Mouse (Mus musculus) midbrain, embryonic 12.5 days (tissue): ENCODE data around the gene Gm20532. TPM values are rescaled to one million over a fixed set of nuclear protein-coding genes. Genes with fewer than 3 reads are reported as not detected.

Experiments
- ATAC-seq: fragments of 200-750 bp; cut with Nextera tagmentation; 2 replicates; pipeline ENCODE4 v1.8.0; 2017; ENCODE audit warnings: low read depth, moderate TSS enrichment, moderate library complexity; ENCODE audit not compliant: low FRiP score
- H3K27ac ChIP-seq: fragments of 300-500 bp; sonication (generic); replicated peaks from 2 replicates; pipeline ENCODE4 v1.5.1; 2016; ENCODE audit warnings: mild to moderate bottlenecking
- H3K27me3 ChIP-seq: fragments of 300-500 bp; sonication (generic); 2 replicates; pipeline ENCODE4 v1.6.1; 2016; ENCODE audit warnings: mild to moderate bottlenecking
- H3K36me3 ChIP-seq: fragments of 300-500 bp; sonication (generic); 2 replicates; pipeline ENCODE4 v1.6.1; 2016
- H3K4me1 ChIP-seq: fragments of 300-500 bp; sonication (generic); 2 replicates; pipeline ENCODE4 v1.6.1; 2016
- H3K4me2 ChIP-seq: fragments of 300-500 bp; sonication (generic); replicated peaks from 2 replicates; pipeline ENCODE4 v1.6.1; 2016; ENCODE audit warnings: mild to moderate bottlenecking, moderate library complexity
- H3K4me3 ChIP-seq: fragments of 300-500 bp; sonication (generic); 2 replicates; pipeline ENCODE4 v1.5.1; 2016; ENCODE audit warnings: mild to moderate bottlenecking
- H3K9ac ChIP-seq: fragments of 300-500 bp; sonication (generic); replicated peaks from 2 replicates; pipeline ENCODE4 v1.6.1; 2016; ENCODE audit warnings: mild to moderate bottlenecking, moderate library complexity
- H3K9me3 ChIP-seq: fragments of 300-500 bp; sonication (generic); 2 replicates; pipeline ENCODE4 v1.6.1; 2016; ENCODE audit warnings: mild to moderate bottlenecking
- WGBS: fragments of 180-500 bp; shearing (Covaris S2); methylation state at CpG from one replicate; pipeline ENCODE4 v1.1.7; 2016; 5-methylcytosine and 5-hydroxymethylcytosine counted together
- polyA plus RNA-seq: library from polyadenylated mRNA; unstranded; fragments of >200 nt; fragmentation: Nextera tagmentation; extraction: Ambion mirVana; gene quantifications from 2 replicates; pipeline ENCODE4 v1.2.1, GENCODE M21; 2016

Gm20532 gene
- polyA plus RNA-seq, 1 experiment from 2014 or later: not detected

DNA sequence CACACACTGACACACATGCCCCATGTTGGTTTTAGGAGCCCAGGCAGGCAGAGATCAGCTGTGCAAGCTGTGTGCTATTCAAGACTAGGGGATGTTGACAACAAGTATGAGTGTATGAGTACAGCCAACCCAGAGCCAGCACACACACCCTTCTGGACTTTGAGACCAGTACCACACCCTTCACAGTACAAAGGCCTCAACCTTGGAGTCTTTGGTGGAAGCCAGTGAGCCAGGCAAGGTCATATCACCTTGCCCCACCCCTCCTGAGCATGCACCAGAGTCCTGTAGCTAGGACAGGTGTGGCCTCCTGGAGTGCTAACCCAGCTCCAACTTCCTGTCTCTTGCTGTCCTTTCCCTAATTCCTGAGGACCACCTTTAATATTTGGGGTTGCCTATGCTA lies 24.6 kb downstream of the Gm20532 start:
- Histone ChIP-seq H3K4me1 (no peaks in the 10 kb centered on the region), H3K27ac (no peak overlapping the region), H3K9ac (no peak overlapping the region), H3K27me3 (peaks cover 21% of the 10 kb centered on the region), H3K4me2 (no peak overlapping the region), H3K4me3 (no peak overlapping the region), H3K36me3 (no peaks in the 10 kb centered on the region), H3K9me3 (no peaks in the 10 kb centered on the region)
- no peak for ATAC-seq

DNA sequence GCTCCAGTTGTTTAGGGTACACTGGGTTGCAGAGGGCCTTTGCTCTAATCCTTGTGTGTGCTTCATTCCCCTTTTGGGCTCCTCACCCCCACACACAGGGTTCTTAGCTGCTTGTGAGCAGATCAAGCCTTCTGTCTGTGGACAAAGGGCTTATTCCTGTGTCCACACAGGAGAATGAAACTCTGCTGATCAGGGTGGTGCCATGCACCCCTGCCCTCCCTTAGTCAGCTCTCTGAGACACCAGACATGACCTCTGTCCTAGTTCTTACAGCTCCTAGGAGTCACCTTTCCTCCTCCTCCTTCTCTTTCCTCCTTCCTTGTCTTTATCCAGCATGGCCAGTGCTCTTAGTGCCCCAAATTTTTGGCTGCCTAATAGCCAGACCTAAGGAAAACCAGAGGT lies 25.5 kb downstream of the Gm20532 start:
- Histone ChIP-seq H3K9ac (no peak overlapping the region), H3K36me3 (no peaks in the 10 kb centered on the region), H3K9me3 (no peaks in the 10 kb centered on the region), H3K4me3 (no peak overlapping the region), H3K27me3 (peaks cover 16% of the 10 kb centered on the region; the same call in 1 of the 2 replicates), H3K4me2 (no peak overlapping the region), H3K27ac (no peak overlapping the region), H3K4me1 (no peaks in the 10 kb centered on the region)
- ATAC-seq: no peak

GRCm38 (mm10) chr2:26614903-26615302 lies 28.5 kb downstream of the Gm20532 start:
- 86% methylated on average over 5 of the region's 5 CpGs for WGBS
- Histone ChIP-seq H3K27ac (no peak overlapping the region), H3K4me3 (no peak overlapping the region), H3K9me3 (no peaks in the 10 kb centered on the region), H3K36me3 (no peaks in the 10 kb centered on the region), H3K9ac (no peak overlapping the region), H3K27me3 (0 out of 2 replicates have a peak, but pooled peaks cover 4% of the 10 kb centered on the region), H3K4me1 (no peaks in the 10 kb centered on the region), H3K4me2 (no peak overlapping the region)
- no peak for ATAC-seq

DNA sequence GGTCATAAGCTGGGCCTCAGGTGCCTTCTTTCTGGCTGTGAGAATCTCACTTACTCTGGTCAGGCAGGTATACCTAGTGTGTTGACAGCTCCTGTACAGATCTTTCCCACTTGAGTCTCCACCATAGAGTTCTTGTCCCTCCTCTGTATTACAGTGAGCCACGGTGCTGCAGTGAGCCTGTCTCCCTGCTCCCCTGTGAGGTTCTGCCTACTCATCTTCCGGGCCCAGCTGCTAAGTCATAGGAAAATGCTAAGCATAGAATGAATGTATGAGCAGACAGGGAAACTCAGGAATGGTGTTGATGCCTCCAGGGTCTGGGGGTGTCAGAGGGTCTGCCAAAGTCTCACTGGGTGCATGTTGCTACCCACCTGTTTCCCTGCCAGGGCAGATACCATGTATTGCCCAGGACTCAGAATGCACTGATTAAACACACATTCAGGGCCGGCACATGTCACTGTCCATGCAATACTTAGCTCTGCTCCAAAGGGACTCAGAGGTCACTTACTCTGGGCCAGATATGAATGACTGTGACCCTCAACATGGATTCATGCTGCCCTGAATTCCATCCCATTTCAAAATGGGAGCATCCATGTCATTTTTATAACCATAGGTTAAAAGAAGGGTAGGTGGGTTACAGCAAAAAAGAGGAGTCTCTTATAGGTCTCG lies 29.2 kb downstream of the Gm20532 start:
- H3K9me3 ChIP-seq: no peaks in the 10 kb centered on the region
- no peaks in the 10 kb centered on the region for H3K4me1 ChIP-seq
- no peak overlapping the region for H3K4me2 ChIP-seq
- H3K4me3 ChIP-seq: no peak overlapping the region
- ATAC-seq: no peak
- H3K27ac ChIP-seq: no peak overlapping the region
- no peaks in the 10 kb centered on the region for H3K36me3 ChIP-seq
- no peak overlapping the region for H3K9ac ChIP-seq
- WGBS: 86% methylated on average over 4 of the region's 4 CpGs
- H3K27me3 ChIP-seq: 0 out of 2 replicates have a peak, but pooled peaks cover 4% of the 10 kb centered on the region

DNA sequence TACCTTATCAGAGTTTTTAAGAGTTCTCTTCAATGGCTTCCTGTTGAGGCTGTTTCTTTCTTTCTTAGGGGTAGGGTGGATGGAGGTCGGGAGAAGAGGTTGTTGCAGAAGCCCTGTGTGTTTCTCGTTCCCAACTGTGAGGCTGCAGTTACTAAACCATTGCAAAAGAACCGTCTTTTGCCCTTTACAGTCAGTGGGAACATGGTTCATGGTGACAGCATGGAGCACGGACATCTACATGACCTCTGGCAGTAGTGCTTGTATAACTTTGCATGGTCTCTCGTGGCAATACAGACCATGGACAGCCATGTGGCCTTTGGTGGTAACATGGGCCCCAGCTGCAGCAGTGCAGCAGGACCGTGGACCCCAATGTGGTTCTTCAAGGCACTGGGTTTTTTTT lies 30.9 kb downstream of the Gm20532 start:
- ATAC-seq: no peak
- Histone ChIP-seq H3K9ac (no peak overlapping the region), H3K27me3 (0 out of 2 replicates have a peak, but pooled peaks cover 4% of the 10 kb centered on the region), H3K4me2 (no peak overlapping the region), H3K27ac (no peak overlapping the region), H3K9me3 (no peaks in the 10 kb centered on the region), H3K4me3 (no peak overlapping the region), H3K36me3 (no peaks in the 10 kb centered on the region), H3K4me1 (no peaks in the 10 kb centered on the region)
- WGBS: 83% methylated on average over 6 of the region's 6 CpGs

DNA sequence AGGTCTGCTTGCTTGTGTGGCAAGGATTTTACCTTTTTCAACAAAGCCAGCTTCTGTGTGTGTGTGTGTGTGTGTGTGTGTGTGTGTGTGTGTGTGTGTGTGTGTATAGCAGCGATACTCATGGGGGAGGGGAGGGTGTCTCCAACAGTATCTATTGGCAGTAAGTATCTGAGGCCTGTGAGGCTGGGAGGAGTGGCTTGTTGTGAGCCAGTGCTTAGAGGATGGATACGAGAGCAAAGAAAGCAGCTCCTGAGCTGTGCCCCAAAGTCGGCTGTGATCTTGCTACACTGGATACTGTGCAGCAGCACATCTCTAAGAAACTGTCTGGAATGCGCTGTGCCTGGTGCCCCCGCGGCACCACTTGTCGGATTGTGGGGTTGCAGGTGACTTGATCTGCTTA lies 31.5 kb downstream of the Gm20532 start:
- ATAC-seq: no peak
- Histone ChIP-seq H3K4me1 (no peaks in the 10 kb centered on the region), H3K4me3 (no peak overlapping the region), H3K4me2 (no peak overlapping the region), H3K27me3 (0 out of 2 replicates have a peak, but pooled peaks cover 4% of the 10 kb centered on the region), H3K27ac (no peak overlapping the region), H3K9ac (no peak overlapping the region), H3K36me3 (no peaks in the 10 kb centered on the region), H3K9me3 (no peaks in the 10 kb centered on the region)
- WGBS: 60% methylated on average over 7 of the region's 7 CpGs

GRCm38 (mm10) chr2:26621246-26621645 lies 34.8 kb downstream of the Gm20532 start:
- Histone ChIP-seq H3K27ac (no peak overlapping the region), H3K9ac (no peak overlapping the region), H3K4me2 (no peak overlapping the region), H3K4me1 (no peaks in the 10 kb centered on the region), H3K4me3 (no peak overlapping the region), H3K36me3 (no peaks in the 10 kb centered on the region), H3K27me3 (no peaks in the 10 kb centered on the region), H3K9me3 (no peaks in the 10 kb centered on the region)
- no peak for ATAC-seq
- WGBS: 46% methylated on average over 2 of the region's 2 CpGs

- no peak for ATAC-seq
- 71% methylated on average over 5 of the region's 5 CpGs for WGBS
- H3K9ac ChIP-seq: no peak overlapping the region
Measured at GRCm38 (mm10) chr2:26622984-26623383, 36.5 kb downstream of the Gm20532 start.

DNA sequence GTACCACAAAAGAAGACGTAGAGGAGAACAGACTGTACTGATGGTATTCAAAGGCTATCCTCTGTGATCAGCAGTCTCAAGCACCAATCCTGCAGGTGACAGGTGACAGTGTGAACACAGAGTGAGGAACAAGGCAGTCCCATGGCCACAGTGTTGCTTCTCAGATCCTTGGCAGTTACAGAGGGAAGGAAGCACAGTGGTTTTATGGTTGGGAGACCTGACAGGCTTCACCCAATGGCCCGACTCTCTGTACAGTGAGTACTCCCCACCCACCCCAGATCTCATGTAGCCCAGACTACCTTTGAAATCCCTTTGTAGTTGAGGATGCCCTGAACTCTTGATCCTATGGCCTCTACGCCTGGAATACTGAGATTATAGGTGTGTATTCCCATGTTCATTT lies 39.0 kb downstream of the Gm20532 start:
- Histone ChIP-seq H3K36me3 (no peaks in the 10 kb centered on the region), H3K9me3 (no peaks in the 10 kb centered on the region), H3K27ac (no peak overlapping the region), H3K4me2 (no peak overlapping the region), H3K4me1 (peaks cover 21% of the 10 kb centered on the region), H3K27me3 (peaks cover 4% of the 10 kb centered on the region; the same call in 1 of the 2 replicates), H3K4me3 (no peak overlapping the region), H3K9ac (no peak overlapping the region)
- 91% methylated on average over 3 of the region's 3 CpGs for WGBS
- ATAC-seq: no peak

More at GRCm38 (mm10) chr2:26622984-26623383, 36.5 kb downstream of the Gm20532 start:
- H3K9me3 ChIP-seq: no peaks in the 10 kb centered on the region
- H3K36me3 ChIP-seq: no peaks in the 10 kb centered on the region
- H3K27me3 ChIP-seq: peaks cover 4% of the 10 kb centered on the region; the same call in 1 of the 2 replicates
- no peak overlapping the region for H3K4me2 ChIP-seq
- 0 out of 2 replicates have a peak, but pooled peaks cover 4% of the 10 kb centered on the region for H3K4me1 ChIP-seq
- H3K27ac ChIP-seq: no peak overlapping the region
- H3K4me3 ChIP-seq: no peak overlapping the region

DNA sequence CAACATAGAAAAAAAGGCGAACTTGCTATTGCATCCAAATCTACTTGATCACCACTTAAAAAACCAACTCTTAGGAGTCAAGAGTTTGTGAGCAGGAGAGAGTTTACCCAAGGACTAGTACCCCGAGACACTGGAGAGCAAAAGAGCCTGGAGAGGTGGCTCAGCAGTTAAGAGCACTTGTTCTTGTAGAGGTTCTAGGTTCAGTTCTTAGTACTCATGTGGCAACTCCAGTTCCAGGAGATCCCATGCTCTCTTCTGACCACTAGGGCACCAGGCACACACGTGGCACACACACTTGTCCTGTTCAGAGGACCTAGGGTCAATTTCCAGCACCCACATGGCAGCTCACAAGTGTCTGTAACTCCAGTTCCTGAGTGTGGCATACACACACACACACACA lies 39.6 kb downstream of the Gm20532 start:
- no peaks in the 10 kb centered on the region for H3K9me3 ChIP-seq
- H3K36me3 ChIP-seq: no peaks in the 10 kb centered on the region
- H3K27ac ChIP-seq: no peak overlapping the region
- no peak overlapping the region for H3K4me3 ChIP-seq
- H3K27me3 ChIP-seq: peaks cover 4% of the 10 kb centered on the region; the same call in 1 of the 2 replicates
- no peak overlapping the region for H3K9ac ChIP-seq
- peaks cover 25% of the 10 kb centered on the region for H3K4me1 ChIP-seq
- no peak for ATAC-seq
- no peak overlapping the region for H3K4me2 ChIP-seq
- WGBS: 66% methylated on average over 3 of the region's 3 CpGs

DNA sequence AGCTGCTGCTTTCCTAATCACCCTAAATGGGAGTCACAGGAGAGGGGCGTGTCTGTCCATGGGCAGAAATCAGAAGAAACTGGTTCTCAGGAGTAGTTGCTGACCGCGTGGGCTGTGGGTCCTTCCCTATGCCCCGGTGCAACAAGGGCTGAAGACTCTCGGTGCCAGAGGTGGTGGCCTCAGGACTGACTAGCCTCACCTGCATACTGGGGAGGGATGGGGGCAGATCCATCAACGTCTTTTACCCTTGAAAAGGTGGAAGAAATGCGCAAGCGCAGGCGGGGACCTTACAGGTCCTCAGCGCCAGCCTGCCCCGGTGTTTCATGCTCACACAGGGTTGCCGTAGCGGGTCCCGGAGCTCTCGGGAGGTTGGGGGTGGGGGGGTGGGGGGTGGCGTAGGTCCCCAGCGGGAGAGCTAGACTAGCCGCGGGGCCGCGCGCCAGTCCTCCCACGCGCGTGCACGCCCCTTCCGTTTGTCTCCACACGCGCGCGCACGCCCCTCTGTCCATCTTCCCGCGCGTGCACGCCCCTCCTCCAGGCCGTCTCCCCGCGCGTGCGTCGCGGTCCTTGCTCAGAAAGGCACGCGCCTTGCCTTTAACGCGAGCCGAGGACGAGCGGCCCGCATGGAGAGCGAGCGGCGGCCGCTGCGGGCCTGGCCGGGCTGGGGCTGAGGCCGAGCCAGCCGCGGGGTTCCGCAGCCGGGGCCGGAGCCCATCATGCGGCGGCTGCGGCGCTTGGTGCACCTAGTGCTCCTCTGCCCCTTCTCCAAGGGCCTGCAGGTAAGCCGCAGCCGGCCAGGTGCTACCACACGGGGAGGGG lies 41.7 kb downstream of the Gm20532 start, which contains the start of gene Fam69b:
Gene Fam69b (plus strand): TSS at position 537 of the 819 bp plus-strand sequence.
- peak within 1 kb of the TSS; percentile 95 for H3K9ac ChIP-seq
- H3K9me3 ChIP-seq: no peaks in the 10 kb centered on the region
- under 1% methylated on average over 70 of the region's 70 CpGs for WGBS
- H3K4me2 ChIP-seq: peak within 1 kb of the TSS; percentile 93
- peaks cover 4% of the 10 kb centered on the region; the same call in 1 of the 2 replicates for H3K27me3 ChIP-seq
- peaks cover 29% of the 10 kb centered on the region for H3K4me1 ChIP-seq
- peak; percentile 76 for ATAC-seq
- peak within 1 kb of the TSS; percentile 83 for H3K27ac ChIP-seq
- peak within 1 kb of the TSS; percentile 69 for H3K4me3 ChIP-seq
- 0 out of 2 replicates have a peak, but pooled peaks cover 4% of the 10 kb centered on the region for H3K36me3 ChIP-seq

DNA sequence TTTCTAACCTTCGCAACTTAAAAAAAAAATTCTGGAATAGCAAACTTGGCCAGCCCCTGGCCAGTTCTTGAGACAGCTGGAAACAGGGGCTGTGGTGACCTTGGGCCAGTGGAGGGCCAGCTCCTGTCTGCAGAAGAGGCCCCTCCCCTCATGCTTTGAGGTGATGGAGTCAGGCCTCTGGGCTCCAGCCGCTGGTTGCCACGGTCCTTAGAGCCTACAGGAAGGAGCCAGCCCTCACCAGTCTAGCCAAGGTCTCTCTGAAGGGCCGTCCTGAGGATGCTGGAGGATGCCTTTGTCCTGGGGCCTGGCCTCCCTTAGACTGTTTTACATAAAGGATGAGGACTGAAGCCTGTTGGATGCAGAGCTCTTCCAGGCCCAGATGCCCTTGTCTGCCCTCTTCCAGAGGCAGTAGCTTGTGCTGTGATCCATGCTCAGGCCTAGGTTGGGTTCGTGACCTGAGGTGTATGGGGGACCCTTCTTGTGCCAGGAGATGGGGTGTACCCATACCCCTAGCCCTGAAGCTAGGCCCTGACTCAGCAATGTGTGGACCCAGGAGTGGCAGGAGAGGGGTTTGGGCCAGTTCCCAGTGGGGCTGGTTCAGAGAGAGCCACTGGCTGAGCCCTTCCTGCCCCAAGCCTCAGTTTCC lies 42.5 kb downstream of the Gm20532 start:
- peak overlapping the region; percentile 69 for H3K4me3 ChIP-seq
- H3K27me3 ChIP-seq: peaks cover 4% of the 10 kb centered on the region; the same call in 1 of the 2 replicates
- H3K9ac ChIP-seq: peak overlapping the region; percentile 95
- H3K9me3 ChIP-seq: no peaks in the 10 kb centered on the region
- 0 out of 2 replicates have a peak, but pooled peaks cover 5% of the 10 kb centered on the region for H3K36me3 ChIP-seq
- peak overlapping the region; percentile 93 for H3K4me2 ChIP-seq
- peak overlapping the region; percentile 83 for H3K27ac ChIP-seq
- 11% methylated on average over 5 of the region's 5 CpGs for WGBS
- peak; percentile 68 for ATAC-seq
- H3K4me1 ChIP-seq: peaks cover 34% of the 10 kb centered on the region
